In genomic region chr16:65127846-65128245, GRCm38 (mm10) we compare ENCODE assay signal across 28 mouse cellular contexts. TPM values are rescaled to one million over a fixed set of nuclear protein-coding genes. Genes with fewer than 3 reads are reported as not detected.
"Had no signal": no experiment of that assay in that cellular context is flagged by ENCODE, and none has a peak within 500 bp of the region (broad histone marks: within the 10 kb centered on the region; RNA-seq: fewer than 3 reads in every experiment).

No protein-coding gene starts in this region.

- H3K9ac ChIP-seq: kidney, embryonic 15.5 days; limb, embryonic 13.5 days; liver, embryonic 12.5 days; liver, embryonic 15.5 days; lung, embryonic 15.5 days; midbrain, embryonic 13.5 days; neural tube, embryonic 12.5 days had no signal

- ATAC-seq: intestine, postnatal 0 days; liver, embryonic 12.5 days; midbrain, embryonic 13.5 days; midbrain, embryonic 16.5 days had no signal

- H3K4me2 ChIP-seq: kidney, embryonic 15.5 days; limb, embryonic 13.5 days; liver, embryonic 12.5 days; liver, embryonic 15.5 days; lung, embryonic 15.5 days; midbrain, embryonic 13.5 days; neural tube, embryonic 12.5 days had no signal

- H3K4me1 ChIP-seq: kidney, embryonic 15.5 days; limb, embryonic 10.5 days; limb, embryonic 13.5 days; liver, embryonic 12.5 days; liver, embryonic 15.5 days; lung, embryonic 15.5 days; megakaryocyte, embryonic 14.5 days; midbrain, embryonic 10.5 days; midbrain, embryonic 13.5 days; neural tube, embryonic 12.5 days had no signal

- H3K27me3 ChIP-seq: kidney, embryonic 15.5 days; limb, embryonic 13.5 days; liver, embryonic 12.5 days; liver, embryonic 15.5 days; lung, embryonic 15.5 days; megakaryocyte, embryonic 14.5 days; midbrain, embryonic 13.5 days; neural tube, embryonic 12.5 days had no signal

- H3K4me3 ChIP-seq: kidney, embryonic 15.5 days; limb, embryonic 10.5 days; limb, embryonic 13.5 days; liver, embryonic 12.5 days; liver, embryonic 15.5 days; lung, embryonic 15.5 days; megakaryocyte, embryonic 14.5 days; midbrain, embryonic 10.5 days; midbrain, embryonic 13.5 days; neural tube, embryonic 12.5 days had no signal

- H3K9me3 ChIP-seq: kidney, embryonic 15.5 days; limb, embryonic 10.5 days; limb, embryonic 13.5 days; liver, embryonic 12.5 days; liver, embryonic 15.5 days; lung, embryonic 15.5 days; megakaryocyte, embryonic 14.5 days; midbrain, embryonic 10.5 days; midbrain, embryonic 13.5 days; neural tube, embryonic 12.5 days had no signal

- H3K27ac ChIP-seq: kidney, embryonic 15.5 days; limb, embryonic 10.5 days; limb, embryonic 13.5 days; liver, embryonic 12.5 days; liver, embryonic 15.5 days; lung, embryonic 15.5 days; midbrain, embryonic 10.5 days; midbrain, embryonic 13.5 days; neural tube, embryonic 12.5 days; stomach, postnatal 0 days had no signal

- H3K36me3 ChIP-seq: kidney, embryonic 15.5 days; limb, embryonic 10.5 days; limb, embryonic 13.5 days; liver, embryonic 12.5 days; liver, embryonic 15.5 days; lung, embryonic 15.5 days; midbrain, embryonic 10.5 days; midbrain, embryonic 13.5 days; neural tube, embryonic 12.5 days had no signal

- DNase-seq: kidney, adult 2 months; kidney, postnatal 10 days; kidney, postnatal 36 days; liver; lung, adult 18-20 months; lung, postnatal 10 days; lung, postnatal 4 days; retina, postnatal 1 day; right cerebral cortex, postnatal 25 days; thymus, adult 2 months; thymus, postnatal 14 days; thymus, postnatal 4 days had no signal

RNA-seq across cellular contexts. Expression of gene Htr1f, which starts 22.2 kb away (rescaled TPM):
- total RNA-seq: neutrophil, adult 5-6 weeks had no signal
- polyA plus RNA-seq: intestine, postnatal 0 days; kidney, adult 2 months; limb, embryonic 10.5 days; liver, embryonic 12.5 days; liver, embryonic 15.5 days; lung, embryonic 15.5 days; spleen, adult 2 months; stomach, embryonic 14.5 days; stomach, postnatal 0 days; thymus, adult 2 months had no signal
